Mouse (Mus musculus): Measurements from ENCODE around the gene Cpeb3.

- TF ChIP-seq TCF12 (IDR thresholded peaks at IDR 0.05; ENCODE audit: insufficient read depth, poor library complexity, severe bottlenecking) (no peak), POLR2A (IDR thresholded peaks at IDR 0.05; ENCODE audit: insufficient read length, low read depth) (no peak), MAX (IDR thresholded peaks at IDR 0.05; ENCODE audit: low read depth) (no peak)
Measured at GRCm38 (mm10) chr19:37172096-37172495, 36.3 kb downstream of the Cpeb3 start.
